8 mouse cellular contexts compared by ENCODE assay signal in genomic region chr10:32890507-32891131, GRCm38 (mm10). TPM values are rescaled to one million over a fixed set of nuclear protein-coding genes. Genes with fewer than 3 reads are reported as not detected.
DNase-seq lines count a peak whose midpoint lies in the region; ATAC-seq and TF ChIP-seq lines count a peak whose summit lies in the region.

No protein-coding gene starts in this region.

- H3K9me3 ChIP-seq in intestine, embryonic 15.5 days: no peaks in the 10 kb centered on the region
- H3K9me3 ChIP-seq in midbrain, embryonic 10.5 days (replicated peaks): no peaks in the 10 kb centered on the region

- no peaks in the 10 kb centered on the region for H3K27me3 ChIP-seq in intestine, embryonic 15.5 days (replicated peaks)
- no peaks in the 10 kb centered on the region for H3K27me3 ChIP-seq in midbrain, embryonic 10.5 days (ENCODE audit: low read depth, poor library complexity, severe bottlenecking)
- H3K27me3 ChIP-seq in small intestine, adult 2 months (ENCODE audit: control insufficient read depth, insufficient read depth, low read length): peaks cover 4% of the 10 kb centered on the region; the same call in 1 of the 2 replicates

- H3K9ac ChIP-seq in intestine, embryonic 15.5 days: no peak overlapping the region

- peak; percentile 71 for DNase-seq in ZHBTc4 (ENCODE audit: low read depth, low spot score)
- peak; percentile 15 for DNase-seq in gastrocnemius, postnatal 10 days
- DNase-seq in left cerebral cortex, postnatal 14 days (ENCODE audit: low spot score in 2 of 2): peak; percentile 46 to 66
- peak; percentile 54 for DNase-seq in midbrain, embryonic 10.5 days (ENCODE audit: low spot score)
- DNase-seq in thymus, postnatal 10 days (ENCODE audit: low spot score in 2 of 2): no peak

- intact Hi-C loops in left cerebral cortex, postnatal 14 days (cut with DNase I): loop anchor here (2.0 to 5.0 kb wide), 2 partner anchors 184 to 1148 kb away; no protein-coding TSS in a partner anchor

- H3K4me2 ChIP-seq in intestine, embryonic 15.5 days (replicated peaks): peak overlapping the region; percentile 98

- no peaks in the 10 kb centered on the region for H3K4me1 ChIP-seq in intestine, embryonic 15.5 days (replicated peaks)
- H3K4me1 ChIP-seq in midbrain, embryonic 10.5 days: peaks cover 10% of the 10 kb centered on the region; the same call in 1 of the 2 replicates
- no peaks in the 10 kb centered on the region for H3K4me1 ChIP-seq in small intestine, adult 2 months (ENCODE audit: control insufficient read depth, insufficient read depth, insufficient read length, low read length)

- no peak overlapping the region for H3K27ac ChIP-seq in intestine, embryonic 15.5 days
- peak overlapping the region; percentile 89 for H3K27ac ChIP-seq in midbrain, embryonic 10.5 days (replicated peaks)
- no peak overlapping the region for H3K27ac ChIP-seq in small intestine, adult 2 months (ENCODE audit: insufficient read depth, low read depth, low read length)

- WGBS in intestine, embryonic 15.5 days: 3% methylated on average over 13 of the region's 13 CpGs
- WGBS in midbrain, embryonic 10.5 days: 7% methylated on average over 13 of the region's 13 CpGs
- WGBS in small intestine, adult 2 months: 5% methylated on average over 13 of the region's 13 CpGs

- no peaks in the 10 kb centered on the region for H3K36me3 ChIP-seq in intestine, embryonic 15.5 days
- H3K36me3 ChIP-seq in midbrain, embryonic 10.5 days: no peaks in the 10 kb centered on the region
- no peaks in the 10 kb centered on the region for H3K36me3 ChIP-seq in small intestine, adult 2 months (ENCODE audit: control insufficient read depth, insufficient read depth, low read length)

- TF ChIP-seq CTCF in small intestine, adult 2 months (IDR thresholded peaks at IDR 0.05; ENCODE audit: extremely low read depth, insufficient read length, insufficient replicate concordance, low read depth, low read length): no peak

- H3K4me3 ChIP-seq in intestine, embryonic 15.5 days (replicated peaks): peak overlapping the region; percentile 70
- H3K4me3 ChIP-seq in midbrain, embryonic 10.5 days: peak overlapping the region; percentile 84
- peak overlapping the region; percentile 41; the same call in 1 of the 2 replicates for H3K4me3 ChIP-seq in small intestine, adult 2 months (ENCODE audit: low read depth, low read length)

- ATAC-seq in common myeloid progenitor, adult 5-6 weeks (replicated peaks; ENCODE audit: low read depth, poor library complexity, severe bottlenecking): peak; percentile 32; the same call in 1 of the 2 replicates
- ATAC-seq in intestine, embryonic 15.5 days: peak; percentile 86

- no peak for TF ChIP-seq POLR2A in small intestine, adult 2 months (IDR thresholded peaks at IDR 0.05; ENCODE audit: low read depth, low read length)

RNA-seq across cellular contexts. Expression of gene Nkain2, which starts 0.4 kb away (rescaled TPM):
- total RNA-seq in common myeloid progenitor, adult 5-6 weeks (2017): not detected in 2 replicates
- total RNA-seq in gastrocnemius, postnatal 10 days (2021): 1 to 10 TPM in 1 of 2 experiments, under 1 TPM in 1; 0.99 to 1.0 TPM
- 0.64 and 1.1 TPM in 2 replicates for polyA plus RNA-seq in intestine, embryonic 15.5 days (2015; fragmentation: Nextera tagmentation; extraction: Ambion mirVana)
- total RNA-seq in left cerebral cortex, postnatal 14 days (2021): 10 to 100 TPM; 35.2 to 37.9 TPM
- 0.88 and 1.1 TPM in 2 replicates for polyA plus RNA-seq in midbrain, embryonic 10.5 days (2016; fragmentation: Nextera tagmentation; extraction: Ambion mirVana)
- 0.04 TPM in 1 of 2 replicates, not detected in the other for polyA plus RNA-seq in small intestine, adult 2 months (2012; rRNA removed)

Comparison
In these comparisons a context has a peak if more than half of its experiments do, and no peak if none do; other contexts are left out.
1. DNase-seq: peak in ZHBTc4 (single experiment), gastrocnemius, postnatal 10 days (single experiment), left cerebral cortex, postnatal 14 days (2 of 2) and midbrain, embryonic 10.5 days (single experiment); none in thymus, postnatal 10 days (0 of 2).
2. RNA of gene Nkain2, which starts 0.4 kb away (total RNA-seq): 35.2 to 37.9 TPM in left cerebral cortex, postnatal 14 days; 0.99 to 1.0 TPM in gastrocnemius, postnatal 10 days and not detected in common myeloid progenitor, adult 5-6 weeks; every median in the first group is over 10 times any median in the second.
3. Peak in every context shown above with its lines, with median percentiles within 50 percentile points of each other: H3K4me3 ChIP-seq.